Mouse (Mus musculus) frontal cortex, postnatal 10 days (tissue): ENCODE data around the gene Hes2.

Experiments used
- DNase-seq, 2 experiments: peaks; one replicate each; pipeline ENCODE4 v3.0.0; 2022; ENCODE audit warnings: low spot score in 2 of 2, mixed read lengths in 1 of 2

The Hes2 gene

GRCm38 (mm10) chr4:152158585-152159284 lies at the start of gene Hes2:
TSS of gene Hes2 (plus strand) at chr4:152158867.
- DNase-seq: no peak

GRCm38 (mm10) chr4:152109509-152109908 lies 49.2 kb upstream of the Hes2 start:
- DNase-seq: no peak

GRCm38 (mm10) chr4:152110689-152111088 lies 48.0 kb upstream of the Hes2 start:
- DNase-seq: no peak

- no peak for DNase-seq
Measured at GRCm38 (mm10) chr4:152112329-152112728, 46.3 kb upstream of the Hes2 start.

- DNase-seq: no peak
Measured at GRCm38 (mm10) chr4:152114080-152114479, 44.6 kb upstream of the Hes2 start.

GRCm38 (mm10) chr4:152115921-152116612 lies 42.6 kb upstream of the Hes2 start, which contains the start of gene Tnfrsf25:
TSS of gene Tnfrsf25 (plus strand) at chr4:152115934.
- no peak for DNase-seq

- DNase-seq: no peak
Measured at GRCm38 (mm10) chr4:152117538-152117937, 41.1 kb upstream of the Hes2 start.

- DNase-seq: no peak
Measured at GRCm38 (mm10) chr4:152119396-152120292, 39.0 kb upstream of the Hes2 start.

- no peak for DNase-seq
Measured at GRCm38 (mm10) chr4:152120311-152121182, 38.1 kb upstream of the Hes2 start.

- no peak for DNase-seq
Measured at GRCm38 (mm10) chr4:152121183-152121505, 37.5 kb upstream of the Hes2 start.

- no peak for DNase-seq
Measured at GRCm38 (mm10) chr4:152124361-152124961, 34.2 kb upstream of the Hes2 start.

GRCm38 (mm10) chr4:152125161-152126025 lies 33.3 kb upstream of the Hes2 start:
- DNase-seq: no peak

- no peak for DNase-seq
Measured at GRCm38 (mm10) chr4:152126026-152126920, 32.4 kb upstream of the Hes2 start.

- DNase-seq: no peak
Measured at GRCm38 (mm10) chr4:152127884-152128283, 30.8 kb upstream of the Hes2 start.

GRCm38 (mm10) chr4:152128784-152129183 lies 29.9 kb upstream of the Hes2 start:
- DNase-seq: no peak

GRCm38 (mm10) chr4:152129395-152129930 lies 29.2 kb upstream of the Hes2 start:
- no peak for DNase-seq

- peak in 1 of 2 experiments; percentile 57 for DNase-seq
Measured at GRCm38 (mm10) chr4:152130771-152131653, 27.7 kb upstream of the Hes2 start.
